Mouse (Mus musculus) kidney, adult 9 months (tissue): ENCODE measurements around the gene Ogfrl1.
"Not testable (repeated sequence)": the region's sequence is repeated elsewhere in the genome, so short reads cannot be mapped to it uniquely, and the experiment has no call there.

Source experiments
- DNase-seq: peaks from one replicate; pipeline ENCODE4 v3.0.0; 2022

The Ogfrl1 gene

DNA sequence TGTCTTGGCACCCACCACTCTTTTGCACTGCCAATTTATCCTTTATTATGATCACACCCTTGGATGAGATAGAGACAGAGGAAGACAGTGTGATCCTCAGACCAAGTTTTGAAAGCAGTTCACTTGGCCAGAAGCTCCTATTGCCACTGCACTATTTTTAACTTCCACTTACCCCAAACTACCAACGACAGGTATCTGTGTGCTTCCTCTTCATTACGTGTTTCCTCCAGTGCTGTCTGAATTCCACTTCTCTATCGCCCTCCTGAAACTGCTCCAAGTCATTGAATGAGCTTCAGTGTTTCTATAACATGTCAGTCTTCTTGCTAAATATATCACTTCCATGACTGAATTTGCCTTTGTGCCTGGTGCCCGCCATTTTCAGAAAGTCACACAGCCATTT lies at the start of gene Ogfrl1:
Gene Ogfrl1 (minus strand): TSS at position 150 of the 400 bp plus-strand sequence.
- DNase-seq: no peak

DNA sequence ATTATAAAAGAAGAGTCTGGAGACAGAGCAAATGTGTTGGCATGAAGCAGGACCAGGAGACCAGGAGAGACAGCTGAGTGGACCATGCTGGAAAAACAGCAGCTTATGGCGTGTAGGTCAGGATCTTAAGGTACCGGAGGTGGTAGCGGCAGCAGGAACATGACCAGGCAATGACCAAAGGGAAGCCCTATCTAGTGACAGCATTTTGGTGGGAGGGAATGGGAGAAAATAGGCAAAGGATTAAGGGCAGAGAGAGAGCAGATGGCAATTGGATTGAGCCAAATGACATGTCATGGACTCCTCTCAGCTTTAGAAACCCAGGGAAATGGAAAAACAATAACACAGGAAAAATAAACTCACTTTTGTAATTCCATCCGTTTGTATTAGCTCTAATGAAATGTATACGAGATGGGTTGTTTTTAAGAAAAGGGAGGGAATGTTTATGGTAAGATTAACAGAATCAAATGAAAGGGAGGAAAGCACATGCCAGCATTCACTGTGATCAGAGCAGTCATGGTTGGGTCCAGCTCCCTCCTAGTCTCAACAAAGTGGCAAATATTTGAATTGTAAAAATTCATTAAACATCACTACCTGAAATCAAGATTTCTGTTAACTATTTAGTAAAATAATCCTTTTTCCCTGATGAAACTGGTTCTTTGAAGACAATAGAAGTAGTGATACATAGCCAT lies 48.3 kb upstream of the Ogfrl1 start:
- DNase-seq: no peak

DNA sequence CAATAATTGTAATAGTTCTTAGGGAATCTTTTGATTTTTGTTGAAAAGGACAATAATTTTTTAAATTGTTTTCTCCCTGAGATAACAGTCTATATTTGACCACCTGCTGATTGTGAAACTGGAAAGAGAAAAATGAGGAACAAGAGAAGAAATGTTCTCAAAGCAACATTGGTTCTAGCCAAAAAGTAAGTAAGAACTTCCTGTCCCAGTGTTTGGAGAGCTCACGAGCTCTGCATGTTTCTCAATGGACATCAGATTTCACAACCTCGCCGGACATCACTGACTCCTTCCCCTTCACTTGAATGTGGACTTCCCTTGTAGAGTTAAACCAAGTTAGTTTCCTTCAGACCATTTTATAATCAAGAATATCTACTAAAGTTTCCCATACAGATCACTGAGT lies 36.0 kb upstream of the Ogfrl1 start:
- peak; percentile 3 for DNase-seq

DNA sequence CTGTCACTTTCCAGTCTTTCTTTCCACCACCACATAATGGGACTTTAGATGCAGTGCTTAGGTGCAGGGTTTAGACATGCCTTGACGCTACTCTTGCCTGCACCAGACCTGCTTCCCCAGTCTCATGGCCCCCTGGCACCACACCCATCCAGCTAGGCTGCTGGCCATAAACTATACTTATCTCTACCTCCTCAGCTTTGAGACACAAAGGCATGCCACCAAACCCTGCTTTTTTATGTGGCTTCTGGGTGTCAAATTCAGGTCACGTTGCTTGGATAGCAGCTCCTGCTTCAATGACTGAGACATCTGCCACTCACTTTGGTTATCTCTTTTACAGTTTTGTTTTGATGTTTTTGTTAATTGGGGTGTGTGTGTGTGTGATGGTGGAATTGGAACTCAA lies 28.9 kb upstream of the Ogfrl1 start:
- no peak for DNase-seq

DNA sequence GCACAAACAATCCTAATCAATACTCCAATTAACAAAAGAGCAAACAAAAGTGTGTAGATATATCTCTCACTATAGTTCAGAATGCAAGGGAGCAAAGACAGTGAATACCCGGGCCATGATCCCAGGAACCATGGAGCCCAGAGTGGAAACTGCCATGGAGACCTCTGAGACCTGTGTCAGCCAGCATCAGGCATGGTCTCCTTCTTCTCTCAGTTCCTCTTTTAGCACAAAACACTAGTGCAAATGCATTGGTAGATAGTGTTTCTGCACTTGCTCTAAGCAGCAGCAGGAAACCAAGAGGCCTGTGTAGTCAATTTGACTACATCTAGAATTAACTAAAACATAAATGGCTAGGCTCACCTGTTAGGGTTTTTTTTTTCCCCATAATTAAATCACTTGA lies 21.4 kb upstream of the Ogfrl1 start:
- DNase-seq: no peak

DNA sequence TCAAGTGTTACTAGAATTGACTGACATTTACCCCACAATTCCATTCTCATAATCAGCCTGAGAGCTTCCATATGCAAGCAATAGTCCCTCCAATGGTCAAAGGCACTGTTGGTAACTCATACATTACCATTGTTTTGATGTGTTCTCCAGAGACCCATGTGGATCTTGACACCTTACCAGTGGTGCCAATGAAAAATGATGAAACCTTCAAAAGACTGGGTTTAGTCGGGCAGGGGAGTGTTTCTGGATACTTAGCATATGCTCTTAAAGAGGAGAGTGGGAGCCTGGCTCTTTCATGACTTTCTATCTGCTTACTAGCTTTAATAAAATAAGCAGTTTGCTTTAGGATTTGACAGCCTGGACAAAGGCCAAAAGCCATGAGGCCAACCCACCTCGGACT lies 20.5 kb upstream of the Ogfrl1 start:
- no peak for DNase-seq

DNA sequence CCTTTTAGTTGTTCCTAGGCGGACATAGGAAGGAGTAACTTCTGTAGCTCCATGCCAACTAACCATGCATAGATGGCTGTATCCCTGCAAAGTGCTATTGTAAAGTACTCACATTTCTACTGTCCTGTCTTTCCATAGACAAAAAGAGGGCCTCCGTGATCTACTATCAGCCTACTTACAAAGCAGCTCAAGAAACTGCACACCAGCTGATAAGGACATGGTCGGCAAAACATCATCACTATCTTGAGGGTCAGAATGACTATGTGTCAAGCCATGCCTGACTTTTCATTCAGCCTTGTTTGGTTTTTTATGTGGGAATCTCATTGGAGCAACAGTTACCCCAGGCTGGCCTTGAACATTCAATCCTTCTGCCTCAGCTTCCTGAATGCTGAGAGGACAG lies 20.0 kb upstream of the Ogfrl1 start:
- DNase-seq: no peak

DNA sequence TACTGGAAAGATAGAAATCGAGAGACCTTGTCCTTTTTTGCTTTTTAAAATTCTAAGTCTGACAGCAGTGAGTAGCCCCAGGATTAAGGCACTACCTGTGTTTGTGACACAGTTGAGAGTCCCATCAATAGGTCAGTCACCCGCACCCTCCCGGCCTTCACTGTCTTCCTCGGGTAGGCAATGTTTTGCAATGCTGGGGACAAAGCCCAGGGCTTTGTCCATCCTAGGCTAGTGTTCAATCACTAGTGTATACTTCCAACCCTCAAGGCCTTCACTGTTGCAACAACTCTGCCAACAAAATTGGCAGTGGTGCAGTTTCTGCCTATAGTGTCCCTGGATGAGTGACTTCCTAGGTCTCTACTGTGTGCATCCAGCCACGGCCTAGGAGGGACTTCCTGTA lies 14.0 kb upstream of the Ogfrl1 start:
- DNase-seq: no peak

DNA sequence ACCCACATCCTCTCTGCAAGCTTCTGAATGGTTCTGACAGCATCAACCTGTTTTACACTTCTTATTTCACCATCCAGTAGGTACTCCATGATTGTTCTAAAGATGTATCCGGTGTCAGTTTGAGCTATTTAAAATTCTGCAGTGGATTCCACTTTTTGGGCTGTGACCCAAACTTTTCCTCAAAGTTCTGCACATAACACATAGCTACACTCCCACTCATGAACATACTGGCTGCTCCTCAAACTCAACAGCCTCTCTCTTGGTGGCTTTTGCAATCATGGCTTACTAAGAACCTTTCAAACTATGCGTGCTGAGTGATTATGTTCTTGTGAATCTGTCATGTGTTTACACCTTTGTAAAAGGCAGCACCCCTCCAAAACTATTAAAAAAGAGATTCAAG lies 12.4 kb upstream of the Ogfrl1 start:
- DNase-seq: no peak

DNA sequence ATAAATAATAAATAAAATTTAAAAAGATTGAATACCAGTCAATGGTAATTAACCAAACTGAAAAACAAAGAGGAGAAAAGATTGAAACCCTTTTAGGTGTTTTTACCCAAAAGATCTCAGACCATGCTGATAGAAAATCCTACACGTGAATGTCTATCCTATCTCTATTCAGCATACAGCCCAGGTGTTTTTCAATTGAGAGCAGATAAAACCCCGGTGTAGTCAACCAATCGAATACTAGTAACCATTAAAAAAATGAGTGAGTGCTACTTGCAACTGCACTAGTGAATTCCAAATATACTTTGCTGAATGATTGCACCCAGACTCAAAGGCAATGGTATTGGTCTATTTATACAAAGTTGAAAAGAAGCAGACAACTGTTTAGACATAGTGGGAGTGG lies 4.8 kb upstream of the Ogfrl1 start:
- no peak for DNase-seq

DNA sequence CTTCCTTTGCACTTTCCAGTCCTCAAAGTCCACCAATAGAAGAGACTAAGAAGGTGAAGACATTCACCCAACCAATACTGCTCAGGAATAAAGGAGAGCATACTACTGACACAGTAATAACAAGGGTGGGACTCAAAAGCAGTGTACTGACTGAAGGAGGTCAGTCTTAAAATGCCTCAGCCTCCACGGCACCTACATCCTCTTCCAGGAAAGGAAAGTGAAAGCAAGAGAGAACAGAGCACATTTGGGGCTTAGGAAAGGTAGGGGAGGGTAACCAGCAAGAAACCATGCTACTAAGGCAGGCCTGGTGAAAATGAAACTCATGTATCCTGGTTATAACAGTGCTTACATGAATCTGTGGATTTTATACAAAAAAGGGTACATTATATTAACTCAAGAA lies 2.0 kb upstream of the Ogfrl1 start:
- no peak for DNase-seq

DNA sequence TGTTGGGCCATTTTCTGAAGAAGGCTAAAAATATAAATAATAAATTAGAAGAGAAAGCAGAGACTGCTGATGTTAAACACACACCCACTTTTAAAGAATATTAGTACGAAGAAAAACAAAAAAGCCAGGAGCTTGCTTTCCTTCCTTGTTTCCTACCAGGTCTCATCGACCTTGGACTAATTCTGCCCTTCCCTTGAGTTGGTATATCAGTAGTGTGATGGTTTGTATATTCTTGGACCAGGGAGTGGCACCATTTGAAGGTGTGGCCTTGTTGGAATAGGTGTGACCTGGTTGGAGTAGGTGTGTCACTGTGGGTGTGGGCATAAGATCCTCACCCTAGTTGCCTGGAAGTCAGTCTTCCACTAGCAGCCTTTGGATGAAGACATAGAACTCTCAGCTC lies 3.2 kb downstream of the Ogfrl1 start:
- not testable (repeated sequence) for DNase-seq

DNA sequence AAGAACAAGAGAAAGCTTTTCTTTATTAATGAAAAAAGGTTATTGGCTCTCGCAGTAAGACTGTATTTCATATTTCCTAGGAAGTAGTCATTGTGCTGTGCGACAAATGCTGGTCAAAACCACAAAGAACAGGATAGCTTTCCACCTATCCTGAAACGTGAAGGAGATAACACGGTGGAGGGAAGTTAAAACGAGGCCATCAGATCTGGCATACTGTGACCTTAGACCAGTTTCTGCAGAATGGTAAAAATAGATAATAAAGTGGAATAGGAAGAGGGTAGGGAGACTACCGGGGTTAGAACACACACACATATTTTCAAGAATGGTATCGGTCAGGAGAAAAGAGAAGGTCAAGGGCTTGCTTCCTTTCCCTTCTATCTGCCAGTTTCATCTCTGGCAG lies 5.8 kb downstream of the Ogfrl1 start:
- no peak for DNase-seq

DNA sequence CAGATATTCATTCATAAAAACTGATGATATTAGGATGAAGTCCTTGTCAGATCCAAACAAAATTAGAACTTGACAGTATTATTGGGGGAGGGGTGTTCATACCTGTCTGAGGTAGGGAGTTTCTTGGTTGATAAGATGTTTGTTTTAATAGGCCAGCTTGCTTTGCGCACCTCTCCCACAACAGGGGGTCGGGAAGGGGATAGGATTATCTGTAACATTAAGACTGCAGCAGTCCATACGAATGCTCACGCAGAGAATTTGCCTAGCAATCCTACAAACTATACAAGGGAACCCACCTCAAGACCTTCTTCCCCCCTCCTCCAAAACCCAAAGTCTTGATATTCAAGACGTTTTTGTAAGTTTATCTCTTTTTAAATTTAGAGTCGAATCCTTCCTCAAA lies 13.2 kb downstream of the Ogfrl1 start:
- no peak for DNase-seq

DNA sequence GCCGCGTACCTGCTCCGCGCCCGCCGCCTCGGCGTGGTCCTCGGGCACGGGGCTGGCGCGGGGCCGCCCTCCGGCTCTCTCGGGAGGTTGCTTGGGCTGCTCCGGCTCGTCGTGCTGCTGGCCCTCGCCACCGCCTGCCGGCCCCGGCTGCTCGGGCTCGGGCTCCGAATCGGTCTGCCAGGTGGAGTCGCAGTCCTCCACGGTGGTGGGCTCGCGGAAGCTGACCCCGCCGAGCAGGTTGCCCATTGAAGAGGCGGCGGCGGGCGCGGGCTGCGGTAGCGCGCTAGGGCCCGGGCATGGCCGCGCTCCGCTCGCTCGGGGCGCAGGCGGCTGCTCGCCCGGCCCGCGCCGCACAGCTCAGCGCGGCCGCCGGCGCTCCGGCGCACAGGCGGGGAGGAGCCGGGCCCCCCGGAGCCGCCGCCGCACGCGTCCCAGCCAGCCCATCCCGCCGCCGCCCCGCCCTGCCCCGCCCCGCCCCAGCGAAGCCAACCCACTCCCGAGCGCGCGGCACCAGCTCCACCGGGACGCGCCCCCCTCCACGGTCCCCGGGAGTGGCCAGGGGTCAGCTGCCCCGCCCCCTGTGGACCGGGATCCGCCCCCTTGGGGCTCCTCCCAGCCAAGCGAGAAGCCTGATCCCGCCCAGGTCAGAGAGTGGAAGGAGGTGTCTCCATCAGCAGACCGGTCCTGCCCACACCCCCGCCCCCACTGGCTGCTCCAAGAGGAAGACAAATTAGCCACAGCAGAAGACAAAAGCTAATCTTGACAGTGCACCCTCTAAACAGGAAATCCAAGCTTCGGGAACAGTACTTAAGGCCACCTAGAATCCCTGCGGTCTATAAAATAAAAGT lies 14.5 kb downstream of the Ogfrl1 start:
- DNase-seq: peak; percentile 99

DNA sequence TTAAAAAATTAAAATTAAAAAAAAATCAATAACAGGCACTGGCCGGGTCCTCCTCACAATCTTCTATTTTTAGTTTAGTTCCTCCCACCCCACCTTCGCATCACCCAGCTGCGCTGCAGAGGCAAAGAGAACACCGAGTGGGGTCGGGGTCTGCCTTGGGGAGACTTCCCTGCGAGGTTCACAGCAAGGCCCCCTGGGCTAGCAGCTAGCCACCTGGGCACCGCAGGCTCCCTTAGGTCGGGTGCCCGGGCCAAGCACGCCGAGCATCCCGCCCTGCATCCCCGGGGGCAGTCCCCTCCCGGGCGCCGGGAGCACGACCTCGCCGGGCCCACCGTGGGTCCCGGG lies 15.1 kb downstream of the Ogfrl1 start:
- DNase-seq: no peak

DNA sequence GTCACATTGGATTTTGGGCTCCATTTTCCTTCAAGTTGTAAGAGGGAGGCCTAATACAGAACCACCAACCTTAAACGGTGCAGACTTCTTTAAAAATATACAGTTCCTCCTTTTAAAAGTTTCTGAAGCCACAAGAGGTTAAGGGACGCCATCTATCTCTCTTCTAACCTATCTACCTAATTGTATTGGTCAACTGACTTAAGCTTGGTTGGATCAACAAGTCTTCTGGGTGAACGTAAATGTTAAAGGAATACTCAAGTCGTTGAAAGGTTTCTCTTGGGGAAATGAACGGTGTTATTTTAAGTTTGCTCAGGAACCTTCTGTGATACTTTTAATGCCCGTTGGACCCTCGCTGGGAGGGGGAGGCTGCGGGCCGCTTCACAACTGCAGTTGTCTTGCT lies 15.5 kb downstream of the Ogfrl1 start:
- no peak for DNase-seq

DNA sequence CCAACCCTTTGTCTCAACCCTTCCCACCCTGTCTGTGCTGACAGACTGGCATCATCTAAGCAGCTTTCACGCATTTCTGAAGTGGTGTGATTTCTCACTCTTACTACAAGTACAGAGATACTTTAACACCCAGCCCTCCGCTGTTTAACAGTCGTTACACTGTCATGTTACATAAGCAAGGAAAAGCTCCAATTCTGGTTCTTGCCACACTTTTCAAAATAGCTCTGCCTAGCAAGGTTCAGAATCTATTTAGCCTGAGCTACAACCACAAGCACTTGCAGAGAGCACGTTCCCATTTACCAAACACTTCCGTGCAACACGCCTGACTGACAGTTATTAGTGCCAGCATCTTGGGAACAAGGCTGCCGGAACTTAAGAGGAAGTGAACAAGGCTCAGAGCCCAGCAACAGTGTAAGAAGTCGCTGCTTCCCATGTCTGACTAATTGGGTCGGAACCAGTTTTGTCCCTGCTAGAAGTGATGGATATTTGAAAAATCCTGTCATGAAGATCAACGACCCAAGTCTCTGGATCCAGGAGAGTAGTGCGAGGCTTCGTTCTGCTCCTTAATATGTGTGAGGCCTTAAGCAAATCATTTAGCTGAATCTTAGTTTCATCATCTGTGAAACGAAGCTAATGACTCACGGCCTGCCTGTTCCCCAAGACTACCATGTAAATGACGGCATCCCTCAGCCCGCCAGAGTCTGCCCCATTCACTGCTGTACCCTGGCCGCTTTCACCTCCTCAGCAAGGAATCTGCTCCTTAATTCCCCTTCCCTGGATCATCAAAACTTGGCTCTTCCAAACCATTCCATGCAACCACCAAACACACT lies 17.4 kb downstream of the Ogfrl1 start:
- DNase-seq: peak; percentile 26

DNA sequence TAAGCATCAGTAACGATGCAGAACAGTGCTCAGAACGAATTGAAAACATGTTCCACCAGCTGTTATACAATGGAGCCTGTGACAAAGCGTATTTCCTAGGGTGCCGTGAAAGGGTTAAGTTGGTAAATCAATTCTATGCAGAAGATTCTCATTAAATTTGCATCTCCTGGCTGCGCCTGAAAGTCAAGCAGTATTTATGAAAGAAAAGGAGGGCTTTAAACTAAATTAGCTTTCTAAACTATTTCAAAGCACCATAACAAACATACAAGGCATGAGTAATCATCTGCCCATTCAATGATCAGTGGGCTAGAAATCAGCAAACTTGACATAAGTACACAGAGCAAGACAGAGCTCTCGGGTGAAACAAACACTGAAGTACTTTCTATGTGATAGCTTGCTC lies 18.3 kb downstream of the Ogfrl1 start:
- DNase-seq: no peak

DNA sequence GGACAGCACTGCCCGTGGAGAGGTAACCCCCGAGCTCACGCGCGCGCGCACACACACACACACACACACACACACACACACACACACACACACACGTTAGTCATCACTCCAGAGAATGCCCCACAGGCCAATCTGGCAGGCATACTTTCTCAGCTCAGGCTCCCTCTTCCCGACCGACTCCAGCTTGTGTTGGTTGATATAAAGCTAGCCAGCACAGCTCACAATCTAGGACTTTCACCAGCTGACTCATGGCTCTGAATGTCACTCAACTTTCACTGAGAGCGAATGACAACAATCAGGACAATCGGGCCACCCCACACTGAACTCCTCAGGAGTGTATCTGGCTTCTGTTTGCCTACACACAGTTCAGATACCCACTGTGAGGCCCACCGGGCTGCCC lies 20.0 kb downstream of the Ogfrl1 start:
- no peak for DNase-seq

DNA sequence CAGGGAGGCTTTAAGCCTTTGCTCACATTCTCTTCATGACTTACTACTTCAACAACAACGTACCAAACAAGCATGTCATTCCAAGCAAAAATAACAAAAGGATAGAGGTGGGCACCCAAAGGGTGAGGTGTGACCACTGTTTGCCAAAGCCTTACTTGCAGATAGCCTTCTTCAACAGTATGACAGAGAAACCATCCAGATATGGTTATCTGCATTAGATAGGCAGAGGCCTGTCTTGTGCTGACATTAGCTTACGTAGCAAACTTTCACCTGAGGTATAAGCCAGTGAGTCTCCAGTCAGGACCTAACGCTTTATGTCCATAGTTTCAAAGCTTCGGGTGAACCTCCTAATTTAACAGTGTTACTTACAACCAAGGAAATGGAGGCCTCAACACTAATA lies 23.4 kb downstream of the Ogfrl1 start:
- no peak for DNase-seq

DNA sequence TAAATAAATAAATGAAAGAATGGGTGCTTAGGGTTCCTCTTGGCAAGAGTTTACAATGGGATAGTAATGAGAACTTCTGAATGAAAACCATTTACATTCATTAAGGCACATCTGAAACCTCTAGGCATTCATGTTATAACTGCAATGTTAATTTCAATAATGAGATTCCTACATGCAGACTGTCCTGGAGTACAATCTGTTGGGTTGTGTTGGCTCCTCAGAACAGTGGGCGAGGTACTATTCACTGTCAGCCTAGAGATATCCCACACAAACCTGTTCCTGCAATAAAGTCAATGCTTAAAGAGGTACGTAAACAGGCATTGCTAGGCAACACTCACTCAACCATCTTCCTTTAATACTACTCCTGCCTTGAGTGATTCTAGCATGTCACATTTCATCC lies 32.0 kb downstream of the Ogfrl1 start:
- DNase-seq: no peak

DNA sequence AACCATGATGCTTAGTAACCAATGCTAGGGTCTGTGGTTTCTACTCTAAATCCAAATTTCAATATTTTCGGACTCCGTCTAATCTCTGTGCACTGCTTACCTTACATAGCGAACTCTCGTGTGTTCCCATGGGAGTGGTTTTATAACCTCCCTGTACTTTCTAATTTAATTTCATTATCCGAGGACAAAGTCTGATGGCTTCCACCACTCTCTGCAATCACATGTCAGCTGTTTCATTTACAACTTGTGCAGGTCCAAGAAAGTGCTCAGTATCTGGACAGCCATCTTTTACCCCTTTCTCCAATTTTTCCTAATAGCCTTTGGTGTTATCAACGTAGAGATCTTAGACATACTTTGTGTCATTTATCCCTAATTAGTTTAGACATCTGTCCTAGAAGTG lies 44.7 kb downstream of the Ogfrl1 start:
- no peak for DNase-seq

DNA sequence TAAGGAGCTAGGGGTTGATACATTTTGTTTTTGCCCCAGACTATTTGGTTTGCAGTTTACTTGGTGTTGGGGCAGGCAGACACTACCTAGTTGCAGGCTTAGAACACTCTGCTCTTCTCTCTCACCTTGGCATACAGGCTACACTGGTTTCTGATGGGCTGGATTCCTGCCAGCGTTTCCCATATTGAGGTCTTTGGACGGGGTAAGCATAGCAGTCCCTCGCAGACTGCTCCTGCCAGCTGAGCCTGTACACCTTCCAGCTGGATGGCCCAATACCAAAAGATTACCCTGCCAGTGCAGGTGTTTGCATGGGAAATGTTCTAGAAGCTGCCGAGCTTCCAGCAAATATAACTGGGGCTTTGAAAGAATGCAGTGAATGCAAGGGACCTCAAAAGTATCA lies 45.8 kb downstream of the Ogfrl1 start:
- DNase-seq: no peak
